Mouse (Mus musculus) heart, embryonic 10.5 days (tissue): ENCODE results near the gene Atp5h. TPM values are rescaled to one million over a fixed set of nuclear protein-coding genes. Genes with fewer than 3 reads are reported as not detected.
"Not testable (repeated sequence)": the region's sequence is repeated elsewhere in the genome, so short reads cannot be mapped to it uniquely, and the experiment has no call there.

Experiments
- DNase-seq: peaks from one replicate; pipeline ENCODE4 v3.0.0-alpha.2; 2017; ENCODE audit warnings: low spot score
- H3K27ac ChIP-seq: fragments of 300-500 bp; sonication (generic); 2 replicates; pipeline ENCODE4 v1.5.1; 2016; ENCODE audit warnings: mild to moderate bottlenecking
- H3K27me3 ChIP-seq: fragments of 300-500 bp; sonication (generic); 2 replicates; pipeline ENCODE4 v1.6.1; 2016; ENCODE audit warnings: mild to moderate bottlenecking; ENCODE audit not compliant: poor library complexity, insufficient read depth, severe bottlenecking
- H3K36me3 ChIP-seq: fragments of 300-500 bp; sonication (generic); 2 replicates; pipeline ENCODE4 v1.6.1; 2016; ENCODE audit warnings: mild to moderate bottlenecking, moderate library complexity
- H3K4me1 ChIP-seq: fragments of 300-500 bp; sonication (generic); 2 replicates; pipeline ENCODE4 v1.6.1; 2016; ENCODE audit warnings: mild to moderate bottlenecking
- H3K4me3 ChIP-seq: fragments of 300-500 bp; sonication (generic); 2 replicates; pipeline ENCODE4 v1.5.1; 2016; ENCODE audit warnings: mild to moderate bottlenecking, moderate library complexity
- H3K9me3 ChIP-seq: fragments of 300-500 bp; sonication (generic); 2 replicates; pipeline ENCODE4 v1.6.1; 2016; ENCODE audit warnings: mild to moderate bottlenecking, moderate library complexity
- WGBS: fragments of 180-500 bp; shearing (Covaris S2); methylation state at CpG from one replicate; pipeline ENCODE4 v1.1.7; 2016; 5-methylcytosine and 5-hydroxymethylcytosine counted together
- polyA plus RNA-seq: library from polyadenylated mRNA; unstranded; fragments of >200 nt; fragmentation: Nextera tagmentation; extraction: Ambion mirVana; gene quantifications from 2 replicates; pipeline ENCODE4 v1.2.1, GENCODE M21; 2016

The Atp5h gene
- 1,131 and 1,417 TPM in 2 replicates for polyA plus RNA-seq

DNA sequence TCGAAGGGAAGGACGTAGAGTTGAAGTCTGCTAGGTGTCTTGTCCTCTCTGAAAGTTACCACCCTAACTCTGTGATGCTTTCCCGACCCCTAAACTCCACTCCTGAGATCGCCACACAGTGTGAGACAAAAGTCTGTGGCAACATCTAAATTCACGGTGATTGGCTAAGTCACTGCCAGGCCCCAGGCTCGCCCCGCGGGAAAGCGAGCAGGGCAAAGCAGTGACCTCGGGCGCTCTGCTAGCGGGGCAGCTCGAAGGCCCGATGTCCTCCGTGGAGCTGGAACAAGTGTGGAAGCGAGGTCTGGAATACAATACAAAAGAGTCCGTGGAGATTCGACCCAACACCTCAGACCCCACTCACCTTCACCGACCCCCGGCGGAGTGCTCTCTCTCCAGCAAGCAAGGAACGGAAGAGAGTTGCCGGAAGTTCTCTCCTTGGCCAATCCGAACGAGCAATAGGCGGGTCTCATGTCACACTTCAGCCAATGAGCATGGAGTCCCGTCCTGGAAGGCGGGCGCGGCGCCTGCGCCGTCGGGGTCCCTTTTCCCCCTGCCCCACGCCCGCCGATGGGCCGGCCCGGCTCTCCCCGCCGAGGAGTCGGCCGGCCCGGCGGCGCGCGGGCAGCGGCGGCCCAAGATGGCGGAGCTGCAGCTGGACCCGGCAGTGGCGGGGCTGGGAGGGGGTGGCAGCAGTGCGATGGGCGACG is at the start of gene Atp5h, which contains the start of gene Kctd2:
TSS of gene Atp5h (minus strand) at position 432 of the 707 bp plus-strand sequence.
TSS of gene Kctd2 (plus strand) at position 598 of the 707 bp plus-strand sequence.
- 0% methylated on average over 53 of the region's 56 CpGs for WGBS
- peak; percentile 98 for DNase-seq
- Histone ChIP-seq H3K9me3 (no peaks in the 10 kb centered on the region), H3K27me3 (no peaks in the 10 kb centered on the region), H3K4me3 (peak within 1 kb of the TSS; percentile 97), H3K4me1 (peaks cover 53% of the 10 kb centered on the region), H3K27ac (peak within 1 kb of the TSS; percentile 99), H3K36me3 (peaks cover 52% of the 10 kb centered on the region)

DNA sequence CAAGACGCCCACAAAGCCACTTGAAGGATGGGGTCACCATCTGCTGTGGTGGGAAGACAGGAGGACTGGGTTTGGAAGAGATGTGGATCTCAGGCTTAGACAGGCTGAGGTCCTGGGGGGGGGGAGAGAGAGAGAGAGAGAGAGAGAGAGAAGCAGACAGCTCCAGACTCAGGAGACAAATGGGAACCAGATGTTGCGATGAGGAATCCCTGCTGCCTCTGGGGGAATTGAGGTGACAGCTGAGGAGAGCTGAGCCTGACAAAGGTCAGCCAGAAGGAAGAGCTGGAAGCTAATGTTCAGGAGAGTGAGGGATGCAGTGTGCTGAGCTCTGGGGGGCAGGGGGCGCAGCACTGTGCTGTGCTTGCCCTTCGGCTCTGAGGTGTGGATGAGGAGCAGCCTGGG is 47.5 kb upstream of the Atp5h start:
- no peaks in the 10 kb centered on the region for H3K36me3 ChIP-seq
- peaks cover 7% of the 10 kb centered on the region for H3K27me3 ChIP-seq
- H3K9me3 ChIP-seq = no peaks in the 10 kb centered on the region
- WGBS = 11% methylated on average over 4 of the region's 4 CpGs
- H3K4me1 ChIP-seq = peaks cover 36% of the 10 kb centered on the region
- H3K4me3 ChIP-seq = peak overlapping the region; percentile 20; the same call in 1 of the 2 replicates
- no peak for DNase-seq
- peak overlapping the region; percentile 24; the same call in 1 of the 2 replicates for H3K27ac ChIP-seq

DNA sequence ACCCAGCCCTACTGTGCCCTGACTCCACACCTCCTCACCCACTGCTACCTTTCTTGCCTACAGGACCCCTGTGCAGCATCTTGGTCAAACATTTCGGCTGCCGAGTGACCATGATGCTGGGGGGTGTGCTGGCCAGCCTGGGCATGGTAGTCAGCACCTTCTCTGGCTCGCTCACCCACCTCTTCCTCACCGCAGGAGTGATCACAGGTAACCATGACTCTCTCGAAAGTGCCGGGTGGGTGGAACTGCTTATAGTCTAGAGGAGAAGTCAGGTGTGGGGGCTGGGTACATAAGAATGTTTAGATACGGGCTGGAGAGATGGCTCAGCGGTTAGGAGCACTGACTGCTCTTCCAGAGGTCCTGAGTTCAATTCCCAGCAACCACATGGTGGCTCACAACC is 45.1 kb upstream of the Atp5h start:
- H3K9me3 ChIP-seq = no peaks in the 10 kb centered on the region
- peaks cover 9% of the 10 kb centered on the region for H3K27me3 ChIP-seq
- no peak overlapping the region for H3K27ac ChIP-seq
- no peak for DNase-seq
- H3K4me3 ChIP-seq = no peak overlapping the region
- 78% methylated on average over 8 of the region's 8 CpGs for WGBS
- H3K4me1 ChIP-seq = peaks cover 34% of the 10 kb centered on the region
- no peaks in the 10 kb centered on the region for H3K36me3 ChIP-seq

DNA sequence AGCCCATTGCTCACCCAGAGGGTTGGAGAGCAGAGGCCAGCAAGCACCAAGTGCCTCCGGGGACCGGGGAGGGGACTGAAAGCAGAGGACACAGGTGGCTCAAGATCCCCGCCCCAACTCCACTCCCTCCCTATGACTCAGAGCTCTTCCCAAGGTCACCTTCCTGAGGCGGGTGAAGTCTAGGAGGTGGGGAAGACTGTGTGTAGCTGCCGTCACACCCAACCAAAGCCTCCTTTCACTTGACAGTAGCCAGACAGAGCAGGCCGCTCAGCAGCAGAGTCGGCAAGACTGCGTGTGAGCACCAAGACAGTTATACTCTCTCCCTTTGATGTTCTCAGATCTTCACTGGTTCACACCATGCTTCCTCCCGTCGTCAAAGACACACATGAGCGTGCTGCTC is 43.6 kb upstream of the Atp5h start:
- H3K27me3 ChIP-seq = peaks cover 6% of the 10 kb centered on the region
- no peak overlapping the region for H3K4me3 ChIP-seq
- 46% methylated on average over 11 of the region's 11 CpGs for WGBS
- peak overlapping the region; percentile 42; the same call in 1 of the 2 replicates for H3K27ac ChIP-seq
- no peaks in the 10 kb centered on the region for H3K36me3 ChIP-seq
- DNase-seq = no peak
- peaks cover 39% of the 10 kb centered on the region for H3K4me1 ChIP-seq
- no peaks in the 10 kb centered on the region for H3K9me3 ChIP-seq

- no peak within 1 kb of the TSS; the same call in 1 of the 2 replicates for H3K27ac ChIP-seq
- H3K36me3 ChIP-seq = no peaks in the 10 kb centered on the region
- DNase-seq = no peak
- H3K4me1 ChIP-seq = peaks cover 44% of the 10 kb centered on the region
- H3K4me3 ChIP-seq = no peak within 1 kb of the TSS
- peaks cover 6% of the 10 kb centered on the region for H3K27me3 ChIP-seq
- no peaks in the 10 kb centered on the region for H3K9me3 ChIP-seq
- WGBS = 75% methylated on average over 16 of the region's 16 CpGs
These were observed 42.6 kb upstream of the Atp5h start, which contains the start of gene Slc16a5 for GRCm38 (mm10) chr11:115462243-115462891. Gene Slc16a5, plus strand, starts transcription at chr11:115462474.

DNA sequence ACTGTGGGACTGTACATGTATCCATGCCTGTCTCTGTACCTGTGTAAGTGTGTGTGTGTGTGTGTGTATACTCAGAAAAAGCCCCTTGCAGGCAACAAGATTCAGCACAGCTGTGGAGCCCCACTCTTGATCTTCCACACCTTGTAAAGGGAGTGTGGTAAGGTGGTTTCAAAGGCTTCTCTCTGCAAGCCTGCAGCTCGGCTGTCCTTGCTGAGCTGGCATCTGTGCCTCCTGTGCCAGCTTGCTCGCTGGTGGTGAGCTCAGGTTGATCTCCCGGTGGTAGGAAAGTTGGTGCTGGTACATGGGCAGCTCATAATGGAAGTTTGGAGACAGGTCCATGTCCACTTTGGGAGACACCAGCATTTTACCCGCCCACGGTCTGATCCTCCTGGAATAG is 42.1 kb upstream of the Atp5h start:
- 71% methylated on average over 5 of the region's 5 CpGs for WGBS
- no peak for DNase-seq
- H3K27ac ChIP-seq = no peak overlapping the region
- H3K36me3 ChIP-seq = no peaks in the 10 kb centered on the region
- H3K9me3 ChIP-seq = no peaks in the 10 kb centered on the region
- H3K27me3 ChIP-seq = peaks cover 6% of the 10 kb centered on the region
- peaks cover 44% of the 10 kb centered on the region for H3K4me1 ChIP-seq
- no peak overlapping the region for H3K4me3 ChIP-seq

- no peaks in the 10 kb centered on the region for H3K9me3 ChIP-seq
- DNase-seq = no peak
- no peak overlapping the region for H3K4me3 ChIP-seq
- H3K27me3 ChIP-seq = peaks cover 6% of the 10 kb centered on the region
- 23% methylated on average over 8 of the region's 8 CpGs for WGBS
- H3K36me3 ChIP-seq = no peaks in the 10 kb centered on the region
- H3K27ac ChIP-seq = no peak overlapping the region
- H3K4me1 ChIP-seq = peaks cover 42% of the 10 kb centered on the region
These were observed 41.2 kb upstream of the Atp5h start for GRCm38 (mm10) chr11:115460976-115461375.

GRCm38 (mm10) chr11:115457405-115457804 is 37.6 kb upstream of the Atp5h start:
- Histone ChIP-seq H3K4me3 (no peak overlapping the region), H3K4me1 (peaks cover 32% of the 10 kb centered on the region), H3K36me3 (no peaks in the 10 kb centered on the region), H3K27ac (0 out of 2 replicates have a peak overlapping the region, but pooled peaks have one; percentile 1), H3K9me3 (no peaks in the 10 kb centered on the region), H3K27me3 (peaks cover 5% of the 10 kb centered on the region)
- DNase-seq = no peak
- 19% methylated on average over 6 of the region's 6 CpGs for WGBS

DNA sequence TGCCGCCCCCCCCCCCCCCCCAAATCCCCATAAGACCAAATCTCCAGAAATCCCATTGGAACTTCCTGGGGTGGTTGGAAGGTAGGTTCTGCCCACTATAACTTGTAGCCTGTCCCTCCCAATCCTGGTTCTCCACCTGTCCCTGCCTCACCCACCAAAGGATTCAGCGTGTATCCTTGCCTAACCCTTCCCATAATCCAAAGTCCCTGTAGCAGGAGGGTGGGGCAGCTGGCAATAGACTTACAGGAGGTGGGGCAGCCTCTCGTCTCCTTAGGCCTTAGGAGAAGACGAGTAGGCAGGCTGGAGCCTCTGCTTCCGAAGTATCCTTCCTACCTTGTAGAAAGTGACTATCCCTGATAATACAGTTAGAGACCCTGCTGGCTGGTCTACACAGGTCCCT is 36.4 kb upstream of the Atp5h start:
- WGBS = 92% methylated on average over 5 of the region's 5 CpGs
- Histone ChIP-seq H3K9me3 (no peaks in the 10 kb centered on the region), H3K27me3 (no peaks in the 10 kb centered on the region), H3K4me1 (peaks cover 32% of the 10 kb centered on the region), H3K4me3 (no peak overlapping the region), H3K27ac (no peak overlapping the region), H3K36me3 (no peaks in the 10 kb centered on the region)
- DNase-seq = no peak

GRCm38 (mm10) chr11:115455619-115456018 is 35.9 kb upstream of the Atp5h start:
- H3K27me3 ChIP-seq = no peaks in the 10 kb centered on the region
- peaks cover 32% of the 10 kb centered on the region for H3K4me1 ChIP-seq
- no peaks in the 10 kb centered on the region for H3K36me3 ChIP-seq
- WGBS = 84% methylated on average over 15 of the region's 15 CpGs
- no peak overlapping the region for H3K27ac ChIP-seq
- H3K9me3 ChIP-seq = no peaks in the 10 kb centered on the region
- DNase-seq = no peak
- no peak overlapping the region for H3K4me3 ChIP-seq

- DNase-seq, H3K4me3 ChIP-seq, H3K9me3 ChIP-seq, H3K27ac ChIP-seq, H3K27me3 ChIP-seq, H3K36me3 ChIP-seq: not testable (repeated sequence)
- H3K4me1 ChIP-seq = peaks cover 32% of the 10 kb centered on the region
- WGBS = 85% methylated on average over 6 of the region's 6 CpGs
These were observed 35.1 kb upstream of the Atp5h start for GRCm38 (mm10) chr11:115454822-115455221.

GRCm38 (mm10) chr11:115453306-115453705 is 33.5 kb upstream of the Atp5h start:
- no peak overlapping the region for H3K4me3 ChIP-seq
- peaks cover 40% of the 10 kb centered on the region for H3K4me1 ChIP-seq
- H3K27me3 ChIP-seq = 0 out of 2 replicates have a peak, but pooled peaks cover 7% of the 10 kb centered on the region
- no peak for DNase-seq
- H3K27ac ChIP-seq = no peak overlapping the region
- no peaks in the 10 kb centered on the region for H3K9me3 ChIP-seq
- no peaks in the 10 kb centered on the region for H3K36me3 ChIP-seq
- WGBS = 65% methylated on average over 4 of the region's 4 CpGs

DNA sequence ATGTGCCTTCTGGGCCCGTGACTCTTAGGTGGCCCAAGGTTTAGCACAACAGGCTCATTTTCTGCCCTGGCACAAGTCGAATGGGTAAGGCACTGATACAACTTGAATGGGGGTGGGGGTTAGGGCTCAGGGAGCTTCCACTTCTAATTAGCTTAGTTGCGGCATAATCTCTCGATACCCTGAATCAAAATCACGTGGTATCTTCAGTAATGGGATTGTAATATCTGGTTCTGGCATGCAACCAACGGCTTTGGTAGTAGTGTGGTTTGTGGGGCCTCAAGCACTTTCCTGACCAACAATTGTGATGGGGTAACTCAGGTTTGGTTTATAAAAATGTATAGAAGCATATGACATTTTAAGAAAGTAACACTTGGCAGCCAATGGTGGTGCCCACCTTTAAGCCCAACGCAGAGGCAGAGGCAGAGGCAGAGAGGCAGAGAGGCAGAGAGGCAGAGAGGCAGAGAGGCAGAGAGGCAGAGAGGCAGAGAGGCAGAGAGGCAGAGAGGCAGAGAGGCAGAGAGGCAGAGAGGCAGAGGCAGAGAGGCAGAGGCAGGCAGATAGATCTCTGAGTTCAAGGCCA is 32.6 kb upstream of the Atp5h start:
- no peak overlapping the region for H3K4me3 ChIP-seq
- DNase-seq = no peak
- H3K36me3 ChIP-seq = no peaks in the 10 kb centered on the region
- H3K9me3 ChIP-seq = no peaks in the 10 kb centered on the region
- no peak overlapping the region for H3K27ac ChIP-seq
- peaks cover 38% of the 10 kb centered on the region for H3K4me1 ChIP-seq
- 85% methylated on average over 7 of the region's 7 CpGs for WGBS
- H3K27me3 ChIP-seq = 0 out of 2 replicates have a peak, but pooled peaks cover 13% of the 10 kb centered on the region
